Mouse (Mus musculus) limb, embryonic 10.5 days (tissue): Measurements from ENCODE around the gene Scyl2. TPM values are rescaled to one million over a fixed set of nuclear protein-coding genes. Genes with fewer than 3 reads are reported as not detected.
A peak's percentile ranks its signal among the peaks of the same experiment; 100 is the strongest.

Source experiments
- DNase-seq: peaks from one replicate; pipeline ENCODE4 v3.0.0-alpha.2; 2017; ENCODE audit warnings: low spot score
- H3K27ac ChIP-seq: fragments of 300-500 bp; sonication (generic); 2 replicates; pipeline ENCODE4 v1.5.1; 2016; ENCODE audit warnings: mild to moderate bottlenecking
- H3K27me3 ChIP-seq: fragments of 300-500 bp; sonication (generic); 2 replicates; pipeline ENCODE4 v1.6.1; 2016; ENCODE audit warnings: low read depth, mild to moderate bottlenecking; ENCODE audit not compliant: poor library complexity, severe bottlenecking
- H3K36me3 ChIP-seq: fragments of 300-500 bp; sonication (generic); 2 replicates; pipeline ENCODE4 v1.6.1; 2016; ENCODE audit warnings: mild to moderate bottlenecking, moderate library complexity
- H3K4me1 ChIP-seq: fragments of 300-500 bp; sonication (generic); 2 replicates; pipeline ENCODE4 v1.6.1; 2016
- H3K4me3 ChIP-seq: fragments of 300-500 bp; sonication (generic); 2 replicates; pipeline ENCODE4 v1.5.1; 2016; ENCODE audit warnings: mild to moderate bottlenecking, moderate library complexity
- H3K9me3 ChIP-seq: fragments of 300-500 bp; sonication (generic); replicated peaks from 2 replicates; pipeline ENCODE4 v1.6.1; 2016; ENCODE audit warnings: mild to moderate bottlenecking
- WGBS: fragments of 180-500 bp; shearing (Covaris S2); methylation state at CpG from one replicate; pipeline ENCODE4 v1.1.7; 2016; 5-methylcytosine and 5-hydroxymethylcytosine counted together
- polyA plus RNA-seq: library from polyadenylated mRNA; unstranded; fragments of >200 nt; fragmentation: Nextera tagmentation; extraction: Ambion mirVana; gene quantifications from 2 replicates; pipeline ENCODE4 v1.2.1, GENCODE M21; 2016

Gene Scyl2
- polyA plus RNA-seq, 1 experiment from 2014 or later, result 9.0 TPM

DNA sequence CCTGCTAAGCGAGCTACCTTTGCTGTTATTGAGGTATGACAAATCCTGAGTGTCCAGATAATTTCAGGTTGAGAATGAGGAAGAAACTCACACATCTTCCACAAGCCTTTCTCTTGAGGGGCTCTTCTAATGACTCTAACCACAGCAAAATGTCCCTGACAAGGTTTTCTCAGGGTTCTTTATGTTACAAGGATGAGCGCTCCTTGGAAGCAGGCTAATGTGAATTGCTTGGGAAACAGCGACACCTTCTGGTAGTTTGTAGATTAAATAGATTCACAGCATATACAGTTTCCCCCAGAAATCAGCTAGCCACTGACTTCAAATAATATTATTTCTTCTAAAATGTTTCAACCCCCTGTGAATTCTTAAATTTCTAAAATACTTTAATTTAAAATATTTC lies 56.0 kb downstream of the Scyl2 start:
- H3K4me3 ChIP-seq, result no peak overlapping the region
- H3K9me3 ChIP-seq, result no peaks in the 10 kb centered on the region
- no peaks in the 10 kb centered on the region for H3K4me1 ChIP-seq
- H3K27ac ChIP-seq, result no peak overlapping the region
- H3K27me3 ChIP-seq, result no peaks in the 10 kb centered on the region
- no peaks in the 10 kb centered on the region for H3K36me3 ChIP-seq
- 25% methylated on average over 3 of the region's 3 CpGs for WGBS
- DNase-seq, result peak; percentile 32

DNA sequence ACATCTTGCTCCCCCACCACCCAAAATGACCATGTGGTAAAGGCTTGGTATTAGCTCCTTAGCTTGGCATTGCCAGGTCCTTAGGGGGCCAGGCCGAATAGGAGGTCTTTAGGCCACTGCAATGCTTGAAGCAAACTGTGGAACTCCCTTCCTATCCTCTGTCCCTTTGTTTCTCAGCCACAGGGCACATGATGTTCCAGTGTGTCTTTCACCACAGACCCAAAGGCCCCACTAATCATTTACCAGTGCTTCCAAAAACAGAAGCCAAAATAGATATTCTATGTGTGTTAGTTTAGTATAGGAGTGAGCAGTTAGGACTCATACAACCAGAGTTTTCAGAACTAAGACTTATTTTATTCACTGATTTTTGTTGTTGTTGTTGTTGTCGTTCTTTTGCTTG lies 59.4 kb downstream of the Scyl2 start:
- Histone ChIP-seq H3K36me3 (no peaks in the 10 kb centered on the region), H3K9me3 (no peaks in the 10 kb centered on the region), H3K4me1 (no peaks in the 10 kb centered on the region), H3K27me3 (no peaks in the 10 kb centered on the region), H3K27ac (no peak overlapping the region), H3K4me3 (no peak overlapping the region)
- DNase-seq, result no peak
- WGBS, result 91% methylated on average over 2 of the region's 2 CpGs

DNA sequence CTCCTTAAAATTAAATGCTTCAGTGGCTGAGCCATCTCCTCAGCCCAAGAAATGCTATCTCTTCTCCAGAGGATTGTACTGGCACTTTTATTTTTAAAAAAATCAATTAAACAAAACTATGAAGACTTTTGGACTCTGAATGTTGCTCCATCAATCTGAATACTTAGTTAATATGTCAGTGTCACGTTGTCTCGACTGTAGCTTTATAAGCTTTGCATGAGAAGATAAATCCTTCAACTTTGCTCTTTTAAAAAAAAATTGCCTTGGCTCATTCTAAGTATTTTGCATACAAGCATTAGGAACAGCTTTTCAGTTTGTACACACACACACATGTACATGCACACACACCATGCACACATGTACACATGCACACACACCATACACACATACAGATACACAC lies 61.9 kb downstream of the Scyl2 start:
- no peaks in the 10 kb centered on the region for H3K36me3 ChIP-seq
- WGBS, result 91% methylated on average over 2 of the region's 2 CpGs
- H3K9me3 ChIP-seq, result no peaks in the 10 kb centered on the region
- H3K4me1 ChIP-seq, result no peaks in the 10 kb centered on the region
- H3K4me3 ChIP-seq, result no peak overlapping the region
- DNase-seq, result no peak
- H3K27me3 ChIP-seq, result no peaks in the 10 kb centered on the region
- no peak overlapping the region for H3K27ac ChIP-seq

DNA sequence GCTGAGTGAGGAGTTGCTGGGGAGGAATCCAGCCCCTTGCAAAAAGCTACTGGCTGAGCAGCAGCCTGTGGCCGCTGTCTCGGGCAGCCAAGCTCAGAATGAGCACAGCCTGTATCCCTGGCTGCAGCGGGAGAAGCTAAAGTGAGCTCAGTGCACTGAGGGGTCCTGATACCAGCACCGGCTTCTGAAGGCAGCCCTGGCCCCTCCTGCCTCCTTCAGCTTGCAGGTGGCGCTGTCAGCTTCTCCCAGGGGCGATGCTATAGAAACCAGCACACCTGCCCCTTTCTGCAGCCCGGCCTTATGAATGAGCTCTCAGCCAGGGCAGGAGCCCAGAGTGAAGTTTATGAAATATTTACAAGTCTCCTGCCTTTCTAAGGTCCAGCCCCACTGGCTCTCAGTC lies 65.0 kb downstream of the Scyl2 start, which contains the start of gene Slc17a8:
Slc17a8 (minus strand) TSS at position 125 of the 400 bp plus-strand sequence.
- 27% methylated on average over 7 of the region's 7 CpGs for WGBS
- H3K4me1 ChIP-seq, result no peaks in the 10 kb centered on the region
- H3K36me3 ChIP-seq, result no peaks in the 10 kb centered on the region
- no peak within 1 kb of the TSS for H3K4me3 ChIP-seq
- no peaks in the 10 kb centered on the region for H3K27me3 ChIP-seq
- H3K9me3 ChIP-seq, result no peaks in the 10 kb centered on the region
- H3K27ac ChIP-seq, result no peak within 1 kb of the TSS
- peak; percentile 31 for DNase-seq

- Histone ChIP-seq H3K4me1 (no peaks in the 10 kb centered on the region), H3K27ac (no peak overlapping the region), H3K27me3 (no peaks in the 10 kb centered on the region), H3K36me3 (no peaks in the 10 kb centered on the region), H3K9me3 (no peaks in the 10 kb centered on the region), H3K4me3 (no peak overlapping the region)
- 85% methylated on average over 5 of the region's 5 CpGs for WGBS
- no peak for DNase-seq
These were observed 86.8 kb downstream of the Scyl2 start for GRCm38 (mm10) chr10:89599311-89599710.

DNA sequence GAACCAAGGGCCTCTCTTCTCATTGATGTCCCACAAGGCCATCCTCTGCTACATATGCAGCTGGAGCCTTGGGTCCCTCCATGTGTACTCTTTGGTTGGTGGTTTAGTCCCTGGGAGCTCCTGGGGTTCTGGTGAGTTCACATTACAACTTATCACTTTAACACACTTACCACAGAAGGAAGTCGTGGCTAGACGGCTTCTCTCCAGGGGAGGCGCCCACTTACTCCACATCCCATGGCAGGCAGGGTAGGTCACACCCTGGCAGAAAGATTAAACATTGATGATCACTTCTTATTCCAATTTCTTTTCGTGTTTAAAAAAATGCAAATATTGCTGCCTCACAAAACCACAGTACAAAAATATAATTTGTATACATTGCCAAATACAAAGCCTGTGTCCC lies 88.8 kb downstream of the Scyl2 start:
- 83% methylated on average over 4 of the region's 4 CpGs for WGBS
- H3K4me1 ChIP-seq, result no peaks in the 10 kb centered on the region

GRCm38 (mm10) chr10:89595935-89596334 lies 90.2 kb downstream of the Scyl2 start:
- no peak overlapping the region for H3K4me3 ChIP-seq
- DNase-seq, result no peak
- no peaks in the 10 kb centered on the region for H3K27me3 ChIP-seq
- H3K4me1 ChIP-seq, result no peaks in the 10 kb centered on the region
- H3K27ac ChIP-seq, result no peak overlapping the region
- H3K9me3 ChIP-seq, result no peaks in the 10 kb centered on the region
- no peaks in the 10 kb centered on the region for H3K36me3 ChIP-seq
- WGBS, result 85% methylated on average over 5 of the region's 5 CpGs

More for the DNA sequence above, 88.8 kb downstream of the Scyl2 start:
- Histone ChIP-seq H3K4me3 (no peak overlapping the region), H3K36me3 (no peaks in the 10 kb centered on the region), H3K9me3 (no peaks in the 10 kb centered on the region), H3K27me3 (no peaks in the 10 kb centered on the region), H3K27ac (no peak overlapping the region)
- no peak for DNase-seq

GRCm38 (mm10) chr10:89595514-89595913 lies 90.6 kb downstream of the Scyl2 start:
- H3K4me3 ChIP-seq, result no peak overlapping the region
- no peaks in the 10 kb centered on the region for H3K4me1 ChIP-seq
- no peaks in the 10 kb centered on the region for H3K27me3 ChIP-seq
- DNase-seq, result no peak
- WGBS, result 89% methylated on average over 1 of the region's 1 CpGs
- H3K27ac ChIP-seq, result no peak overlapping the region
- no peaks in the 10 kb centered on the region for H3K36me3 ChIP-seq
- H3K9me3 ChIP-seq, result no peaks in the 10 kb centered on the region

DNA sequence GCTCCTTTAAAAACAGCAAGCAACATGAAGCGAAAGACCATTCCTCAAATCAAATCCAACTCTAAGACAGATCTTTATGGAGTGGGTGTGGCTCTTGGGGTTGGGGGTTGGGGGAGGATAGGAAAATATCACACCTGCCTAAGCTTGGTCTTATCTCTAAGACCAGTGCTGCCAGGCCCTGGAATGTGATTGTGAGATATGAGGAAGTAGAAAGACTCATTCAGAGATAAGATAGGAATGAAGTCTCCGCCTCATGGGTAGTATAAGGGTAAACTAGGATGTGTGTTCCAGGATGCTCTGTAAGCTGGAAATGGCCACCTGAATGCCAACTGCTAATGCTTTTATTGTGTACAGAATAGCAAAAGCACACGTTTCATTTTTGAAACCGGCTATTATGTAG lies 91.8 kb downstream of the Scyl2 start:
- WGBS, result 85% methylated on average over 4 of the region's 4 CpGs
- no peaks in the 10 kb centered on the region for H3K4me1 ChIP-seq
- H3K9me3 ChIP-seq, result no peaks in the 10 kb centered on the region
- no peaks in the 10 kb centered on the region for H3K36me3 ChIP-seq
- H3K27me3 ChIP-seq, result no peaks in the 10 kb centered on the region
- no peak overlapping the region for H3K4me3 ChIP-seq
- H3K27ac ChIP-seq, result no peak overlapping the region
- no peak for DNase-seq

DNA sequence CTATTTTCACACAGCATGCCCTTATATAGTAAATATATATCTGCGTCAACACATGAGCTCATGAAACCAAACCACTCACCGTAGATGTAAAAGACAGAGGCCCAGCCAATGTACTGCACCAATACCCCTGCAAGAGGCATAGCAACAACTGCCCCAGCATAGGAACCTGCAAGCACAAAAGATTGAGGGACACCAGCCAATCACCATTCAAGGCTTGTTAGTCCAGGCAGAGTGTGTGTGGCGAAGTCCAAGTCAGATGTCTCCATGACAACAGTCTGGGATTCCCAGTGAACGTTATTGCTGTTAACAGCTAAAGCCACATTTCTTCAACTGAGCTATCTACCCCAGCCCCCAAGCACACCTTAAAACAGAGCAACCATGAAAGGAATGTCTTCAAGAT lies 93.3 kb downstream of the Scyl2 start:
- Histone ChIP-seq H3K27me3 (no peaks in the 10 kb centered on the region), H3K4me1 (no peaks in the 10 kb centered on the region), H3K36me3 (no peaks in the 10 kb centered on the region), H3K4me3 (no peak overlapping the region), H3K9me3 (no peaks in the 10 kb centered on the region), H3K27ac (no peak overlapping the region)
- DNase-seq, result no peak
- whole genome bisulfite sequencing, result 69% methylated on average over 4 of the region's 4 CpGs

GRCm38 (mm10) chr10:89589877-89590276 lies 96.2 kb downstream of the Scyl2 start:
- no peaks in the 10 kb centered on the region for H3K36me3 ChIP-seq
- no peak overlapping the region for H3K4me3 ChIP-seq
- H3K9me3 ChIP-seq, result no peaks in the 10 kb centered on the region
- H3K27me3 ChIP-seq, result no peaks in the 10 kb centered on the region
- H3K4me1 ChIP-seq, result no peaks in the 10 kb centered on the region
- H3K27ac ChIP-seq, result no peak overlapping the region
- WGBS, result 97% methylated on average over 1 of the region's 1 CpGs
- no peak for DNase-seq

Other genes starting within 250 kb of the Scyl2 start
- gene Gas2l3, start 242.3 kb downstream of the Scyl2 start, polyA plus RNA-seq, result 10.6 and 13.8 TPM in 2 replicates
- gene Nr1h4, start 152.7 kb downstream of the Scyl2 start, polyA plus RNA-seq, result not detected in 2 replicates
- not detected in 2 replicates for gene Slc17a8, start 65.0 kb downstream of the Scyl2 start, polyA plus RNA-seq
- 33.9 and 34.2 TPM in 2 replicates for gene Actr6, start 46.0 kb upstream of the Scyl2 start, polyA plus RNA-seq
- gene Uhrf1bp1l, start 58.7 kb upstream of the Scyl2 start, polyA plus RNA-seq, result 26.0 and 30.1 TPM in 2 replicates
- 0.04 and 0.46 TPM in 2 replicates for gene Anks1b, start 187.2 kb upstream of the Scyl2 start, polyA plus RNA-seq